Mouse (Mus musculus) adrenal gland, postnatal 25 days (tissue): ENCODE measurements around the gene Plekhb2. TPM values are rescaled to one million over a fixed set of nuclear protein-coding genes. Genes with fewer than 3 reads are reported as not detected.

Source experiments
- DNase-seq: peaks from one replicate; pipeline ENCODE4 v3.0.0; 2021; ENCODE audit warnings: mixed read lengths
- long read RNA-seq: library from polyadenylated mRNA; stranded (forward); transcript quantifications from one replicate; pipeline ENCODE4 v2.0.0, GENCODE M21; 2021
- total RNA-seq: library from RNA; stranded (reverse); gene quantifications from 2 replicates; pipeline ENCODE4 v1.2.3, GENCODE M21; 2021

Gene Plekhb2
- 115 and 177 TPM in 2 replicates for total RNA-seq
- long read RNA-seq, transcript Plekhb2-201 (8 exons, 3,279 nt) = major isoform, 97 of 123 reads
- long read RNA-seq, partial matches to known transcripts = 4 of 123 reads
- long read RNA-seq, other reads (novel, unspliced or antisense) = 22 of 123 reads

GRCm38 (mm10) chr1:34849745-34850342, at the start of gene Plekhb2:
Gene Plekhb2, plus strand, starts transcription at chr1:34849976.
- DNase-seq = peak; percentile 94

- DNase-seq = peak; percentile 82
These were observed 48.0 kb upstream of the Plekhb2 start for GRCm38 (mm10) chr1:34801616-34802289.

DNA sequence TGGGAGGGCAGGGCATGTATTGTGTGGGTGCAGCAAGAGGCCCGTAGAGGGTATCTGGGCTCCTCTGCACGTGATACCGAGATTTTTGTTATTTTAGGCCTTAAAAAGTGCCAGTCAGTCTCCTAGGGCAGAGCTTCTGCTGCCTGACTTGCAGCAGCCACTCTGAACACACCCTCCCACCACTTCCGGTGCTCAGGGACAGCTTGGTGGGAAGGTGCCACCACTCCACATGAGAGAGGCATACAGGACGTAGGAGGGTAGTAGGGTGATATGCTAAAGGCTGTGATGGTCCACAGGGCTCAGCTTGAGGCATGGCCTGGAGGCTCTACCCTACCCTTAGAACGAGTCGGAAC, 47.5 kb upstream of the Plekhb2 start:
- no peak for DNase-seq

GRCm38 (mm10) chr1:34804863-34805262, 44.9 kb upstream of the Plekhb2 start:
- no peak for DNase-seq

GRCm38 (mm10) chr1:34805931-34806520, 43.8 kb upstream of the Plekhb2 start:
- no peak for DNase-seq

GRCm38 (mm10) chr1:34808445-34808844, 41.3 kb upstream of the Plekhb2 start:
- DNase-seq = no peak

GRCm38 (mm10) chr1:34810293-34810692, 39.5 kb upstream of the Plekhb2 start:
- no peak for DNase-seq

- no peak for DNase-seq
These were observed 38.7 kb upstream of the Plekhb2 start for GRCm38 (mm10) chr1:34811035-34811434.

DNA sequence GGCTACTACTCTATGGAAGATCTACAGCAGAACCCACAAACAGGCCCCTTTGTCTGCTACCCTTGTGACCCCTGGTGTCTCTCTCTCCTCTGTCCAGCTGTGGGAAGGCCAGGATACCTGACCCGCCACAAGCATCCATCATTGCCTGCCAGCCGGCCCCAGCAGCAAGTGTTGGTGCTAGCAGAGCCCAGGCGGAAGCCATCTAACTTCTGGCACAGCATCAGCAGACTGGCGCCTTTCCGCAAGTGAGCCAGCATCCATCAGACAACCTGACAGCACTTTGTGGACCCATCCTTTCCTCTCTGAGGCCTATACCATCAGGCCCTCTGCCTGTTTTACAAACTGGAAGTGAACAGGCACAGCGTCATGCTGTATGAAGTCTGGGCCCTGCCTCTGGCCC, 38.2 kb upstream of the Plekhb2 start:
- no peak for DNase-seq

DNA sequence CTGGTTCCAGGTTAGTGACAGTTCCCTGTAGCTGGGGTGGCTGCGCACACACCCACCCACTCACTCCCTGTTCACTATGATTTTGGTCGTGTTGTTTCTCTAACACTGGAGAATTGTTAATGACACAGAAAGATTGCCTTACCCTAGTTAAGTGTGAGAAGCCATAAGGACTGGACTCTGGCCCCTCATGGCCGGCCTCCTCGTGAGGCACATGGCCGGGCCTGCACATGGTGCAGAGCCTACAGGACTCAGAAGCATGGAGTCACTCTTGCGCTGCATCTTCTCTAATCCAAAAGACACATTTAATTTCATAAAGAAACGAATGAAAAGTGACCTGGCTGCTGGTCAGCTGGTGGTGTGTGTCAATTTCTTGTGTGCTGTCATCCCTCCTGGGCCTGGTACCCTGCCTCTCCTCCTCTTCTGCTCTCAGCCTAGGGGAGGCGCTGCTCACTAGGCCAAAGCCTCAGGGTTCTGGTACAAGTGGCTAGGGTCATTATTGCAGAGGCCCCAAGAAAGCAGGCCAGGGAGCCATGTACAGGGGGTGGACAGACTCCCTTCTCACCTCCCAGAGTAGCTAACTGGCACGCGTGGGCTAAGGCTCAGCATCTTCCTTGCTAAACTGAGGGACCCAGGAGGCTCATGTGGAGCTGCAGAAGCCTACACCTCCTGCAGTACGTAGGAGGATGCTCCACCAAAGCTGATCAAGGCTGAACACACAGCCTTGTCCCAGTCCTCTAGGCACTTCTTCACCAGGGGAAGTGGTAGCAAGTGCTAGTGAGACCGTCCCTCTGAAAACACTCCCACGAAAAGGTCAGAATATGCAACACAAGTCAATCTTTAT, 37.1 kb upstream of the Plekhb2 start:
- DNase-seq = no peak

DNA sequence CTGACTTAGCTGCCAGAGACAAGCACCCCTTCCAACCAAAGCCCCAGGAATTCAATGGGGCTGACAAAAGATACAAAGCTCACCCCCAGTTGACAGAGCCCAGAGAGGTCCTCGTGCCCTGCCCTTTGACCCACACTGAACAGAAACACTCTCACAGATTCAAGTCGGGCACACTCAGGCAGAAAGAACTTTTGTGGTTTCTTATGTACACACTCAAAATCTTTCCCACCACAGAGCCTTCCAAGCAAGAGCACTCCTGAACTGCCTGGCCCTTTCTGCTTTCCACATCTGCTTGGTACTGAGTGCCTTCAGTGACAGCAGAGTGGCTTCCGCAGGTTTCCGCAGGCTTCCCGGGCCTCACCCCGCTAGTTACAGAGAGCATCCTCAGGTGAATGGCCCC, 33.9 kb upstream of the Plekhb2 start:
- no peak for DNase-seq

GRCm38 (mm10) chr1:34819225-34819910, 30.4 kb upstream of the Plekhb2 start:
- no peak for DNase-seq

DNA sequence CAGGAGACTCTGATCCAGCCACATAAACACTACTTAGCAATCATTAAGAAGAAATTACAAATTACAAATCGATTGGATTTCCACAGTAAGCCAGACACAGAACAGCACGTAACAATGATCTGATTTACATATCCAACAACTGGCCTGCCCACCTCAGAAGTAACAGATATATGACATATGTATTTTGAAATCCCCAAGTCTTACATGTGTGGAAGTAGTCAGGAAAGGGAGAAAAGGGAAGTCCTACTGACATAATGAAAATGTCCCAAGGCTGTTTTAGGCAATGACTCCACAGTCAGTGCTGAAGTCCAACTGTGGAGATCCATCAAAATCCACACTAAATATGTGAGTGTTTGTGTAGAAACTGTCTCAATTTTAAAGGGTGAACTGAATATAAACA, 28.4 kb upstream of the Plekhb2 start:
- no peak for DNase-seq

GRCm38 (mm10) chr1:34822003-34822402, 27.8 kb upstream of the Plekhb2 start:
- no peak for DNase-seq

GRCm38 (mm10) chr1:34822746-34823145, 27.0 kb upstream of the Plekhb2 start:
- no peak for DNase-seq

DNA sequence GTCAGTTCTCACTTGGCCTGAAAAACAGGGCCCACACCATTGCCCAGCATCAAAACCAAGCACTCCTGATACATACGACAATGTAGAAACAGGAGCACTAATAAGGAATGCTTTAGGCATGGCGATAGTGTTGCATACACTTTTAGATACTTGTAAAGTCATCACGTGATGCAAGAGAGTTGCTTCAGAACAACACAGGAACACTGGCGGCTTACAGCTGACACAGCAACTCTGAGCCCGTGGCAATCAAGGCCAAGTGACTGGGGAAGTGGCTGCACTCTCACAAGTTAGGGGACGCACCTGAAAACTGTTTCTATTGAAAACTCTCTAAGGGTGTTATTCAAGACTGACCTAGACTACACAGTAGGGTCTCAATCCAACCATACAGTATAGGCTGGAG, 26.4 kb upstream of the Plekhb2 start:
- DNase-seq = no peak

DNA sequence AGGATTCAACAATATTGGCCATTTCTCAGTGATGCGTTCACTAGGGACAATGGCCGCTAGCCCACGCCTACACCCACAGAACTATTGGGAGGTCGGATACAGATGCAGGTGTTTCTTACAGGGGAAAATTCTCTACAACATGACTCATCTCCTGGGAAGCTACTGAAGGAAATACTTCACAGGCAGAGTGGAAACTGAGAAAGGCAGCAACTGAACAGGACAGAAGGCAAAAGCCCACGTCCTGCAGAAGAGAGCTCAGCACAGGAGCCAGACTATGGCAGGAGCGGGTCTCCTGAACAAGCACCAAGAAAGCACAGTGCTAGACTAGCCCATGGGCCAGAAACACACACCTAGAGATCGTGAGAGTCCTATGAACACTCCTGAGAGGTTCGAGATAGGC, 25.6 kb upstream of the Plekhb2 start:
- DNase-seq = no peak

GRCm38 (mm10) chr1:34825909-34826308, 23.9 kb upstream of the Plekhb2 start:
- no peak for DNase-seq

DNA sequence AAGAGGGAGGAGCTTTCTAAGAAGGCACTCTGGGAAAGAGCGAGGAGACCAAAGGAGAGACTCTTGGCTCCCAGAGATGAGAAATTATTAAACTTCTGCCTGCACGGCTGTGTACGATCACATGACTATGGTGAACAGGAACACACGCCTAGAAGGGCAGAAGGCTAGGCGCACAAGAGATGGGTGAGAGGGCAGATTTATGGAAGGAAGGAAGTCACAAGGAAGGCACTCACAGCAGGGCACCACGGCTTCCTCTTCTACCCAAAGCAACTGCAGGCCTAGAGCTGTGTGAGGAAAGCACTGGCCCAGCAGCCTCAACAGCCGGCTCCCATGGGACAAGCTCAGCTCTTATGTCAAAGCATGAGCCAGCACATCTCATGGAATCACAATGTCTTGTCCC, 21.9 kb upstream of the Plekhb2 start:
- no peak for DNase-seq

GRCm38 (mm10) chr1:34828528-34829294, 21.1 kb upstream of the Plekhb2 start:
- DNase-seq = no peak

GRCm38 (mm10) chr1:34830934-34831333, 18.8 kb upstream of the Plekhb2 start:
- no peak for DNase-seq
